Mouse (Mus musculus): Measurements from ENCODE around the gene Ogfod1.

- TF ChIP-seq CTCF (IDR thresholded peaks at IDR 0.05; ENCODE audit: low read depth, low read length): no peak
- no peak for TF ChIP-seq POLR2A (IDR thresholded peaks at IDR 0.05; ENCODE audit: insufficient read depth, low read length)
These were observed 27.7 kb upstream of the Ogfod1 start for GRCm38 (mm10) chr8:94009243-94009845.

Measured in ES-Bruce4 (cell line).